25 mouse cellular contexts compared by ENCODE assay signal in the genomic region with DNA sequence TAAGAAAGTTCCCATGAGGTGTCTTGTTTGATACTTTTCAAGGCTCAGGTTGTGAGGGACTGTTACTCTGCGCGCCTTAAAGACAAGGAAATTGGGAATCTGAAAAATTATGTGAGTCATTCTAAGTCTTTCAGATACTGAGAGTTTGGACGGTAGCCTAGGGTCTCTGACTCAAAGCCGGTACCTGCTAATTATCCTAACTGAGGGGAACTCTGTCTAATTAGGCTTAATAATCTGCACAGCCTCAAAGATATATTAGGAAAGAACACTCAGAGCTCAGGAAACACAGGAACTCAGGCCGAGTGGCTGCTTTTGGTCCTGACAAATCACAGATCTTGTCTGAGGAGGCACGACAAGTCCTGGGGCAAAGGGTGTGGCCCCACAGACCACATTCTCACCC.
DNase-seq lines count a peak whose midpoint lies in the region; ATAC-seq and TF ChIP-seq lines count a peak whose summit lies in the region.
"Had no signal": no experiment of that assay in that cellular context is flagged by ENCODE, and none has a peak within 500 bp of the region (broad histone marks: within the 10 kb centered on the region; RNA-seq: fewer than 3 reads in every experiment).

No protein-coding gene starts in this region.

- no peak overlapping the region for H3K9ac ChIP-seq in forebrain, embryonic 14.5 days (ENCODE audit: low read length)
- H3K9ac ChIP-seq in forebrain, postnatal 0 days: no peak overlapping the region

- H3K27ac ChIP-seq in forebrain, embryonic 14.5 days (ENCODE audit: low read depth, low read length): no peak overlapping the region
- no peak overlapping the region for H3K27ac ChIP-seq in forebrain, postnatal 0 days (ENCODE audit: low read depth, low read length)

- no peak overlapping the region for H3K4me2 ChIP-seq in forebrain, embryonic 14.5 days (ENCODE audit: low read length)
- no peak overlapping the region for H3K4me2 ChIP-seq in forebrain, postnatal 0 days (ENCODE audit: low read depth)

- intact Hi-C loops in left cerebral cortex, postnatal 10 days (cut with DNase I): no loop called here

- TF ChIP-seq POLR2A in brain, embryonic 14.5 days (IDR thresholded peaks at IDR 0.05; ENCODE audit: borderline replicate concordance, extremely low read depth, insufficient read depth, insufficient read length, poor library complexity, severe bottlenecking): no peak

- no peak for TF ChIP-seq CTCF in forebrain, postnatal 0 days (IDR thresholded peaks at IDR 0.05; ENCODE audit: low read depth)
- no peak for TF ChIP-seq CTCF in brain, embryonic 14.5 days (IDR thresholded peaks at IDR 0.05; ENCODE audit: borderline replicate concordance, extremely low read depth, insufficient read depth, insufficient read length)

- H3K27me3 ChIP-seq in forebrain, embryonic 14.5 days (replicated peaks; ENCODE audit: control insufficient read depth, insufficient read depth, low read length): peaks cover 5% of the 10 kb centered on the region; the same call in 1 of the 2 replicates
- H3K27me3 ChIP-seq in forebrain, postnatal 0 days (ENCODE audit: insufficient read depth, low read length): peaks cover 3% of the 10 kb centered on the region; the same call in 1 of the 2 replicates
- H3K27me3 ChIP-seq: CH12.LX, Patski had no signal

- 0 out of 2 replicates have a peak, but pooled peaks cover 6% of the 10 kb centered on the region for H3K4me1 ChIP-seq in forebrain, embryonic 14.5 days (ENCODE audit: control insufficient read depth, insufficient read depth, low read length)
- H3K4me1 ChIP-seq in forebrain, postnatal 0 days (ENCODE audit: insufficient read depth): no peaks in the 10 kb centered on the region; the same call in 1 of the 2 replicates

- ATAC-seq in forebrain, embryonic 14.5 days: no peak
- no peak for ATAC-seq in forebrain, postnatal 0 days
- ATAC-seq: activated CD4-positive, CD25-positive, alpha-beta regulatory T cell, adult 4 months; CD4-positive, CD25-positive, alpha-beta regulatory T cell, adult 4 months; Patski had no signal

- no peaks in the 10 kb centered on the region for H3K36me3 ChIP-seq in forebrain, embryonic 14.5 days (ENCODE audit: control insufficient read depth, insufficient read depth, low read length)
- no peaks in the 10 kb centered on the region for H3K36me3 ChIP-seq in forebrain, postnatal 0 days (ENCODE audit: insufficient read depth)
- H3K36me3 ChIP-seq: G1E had no signal

- no peaks in the 10 kb centered on the region for H3K9me3 ChIP-seq in forebrain, embryonic 14.5 days (replicated peaks; ENCODE audit: control insufficient read depth, low read length)
- no peaks in the 10 kb centered on the region for H3K9me3 ChIP-seq in forebrain, postnatal 0 days (ENCODE audit: low read length)

- H3K4me3 ChIP-seq in forebrain, embryonic 14.5 days (ENCODE audit: low read depth, low read length): no peak overlapping the region
- H3K4me3 ChIP-seq in forebrain, postnatal 0 days (ENCODE audit: low read depth, low read length): no peak overlapping the region

- 32% methylated on average over 6 of the region's 6 CpGs for WGBS in forebrain, embryonic 14.5 days
- WGBS in forebrain, postnatal 0 days: 42% methylated on average over 6 of the region's 6 CpGs

- peak; percentile 48 for DNase-seq in forebrain, embryonic 14.5 days (ENCODE audit: low spot score)
- DNase-seq in forebrain, postnatal 0 days: no peak
- peak; percentile 88 for DNase-seq in Muller cell, postnatal 12 days (ENCODE audit: inconsistent ontology term)
- DNase-seq in brain, adult 2 months (ENCODE audit: low read depth, low spot score): peak; percentile 9
- DNase-seq in brain, embryonic 14.5 days (ENCODE audit: low read depth): peak; percentile 66
- no peak for DNase-seq in layer of hippocampus, postnatal 10 days (ENCODE audit: low spot score in 2 of 2)
- DNase-seq in left cerebral cortex, postnatal 10 days (ENCODE audit: extremely low spot score in 1 of 2, low spot score in 2 of 2): no peak
- no peak for DNase-seq in thymus, adult 18-20 months
- DNase-seq: adrenal gland, adult 2 months; adrenal gland, adult 8-10 months; adrenal gland, postnatal 10 days; adrenal gland, postnatal 14 days; adrenal gland, postnatal 25 days; adrenal gland, postnatal 36 days; B cell, adult 2 months; cerebellum, adult 11 months; cerebellum, adult 11-12 months; cerebellum, adult 18-20 months; cerebellum, adult 2 months; cerebellum, adult 8-10 months had no signal

Comparison
In these comparisons a context has a peak if more than half of its experiments do, and no peak if none do; other contexts are left out.
1. DNase-seq: peak in forebrain, embryonic 14.5 days (single experiment), Muller cell, postnatal 12 days (single experiment), brain, adult 2 months (single experiment) and brain, embryonic 14.5 days (single experiment); none in forebrain, postnatal 0 days (single experiment), layer of hippocampus, postnatal 10 days (0 of 2), left cerebral cortex, postnatal 10 days (0 of 2) and thymus, adult 18-20 months (0 of 2).